Mouse (Mus musculus): ENCODE data around the gene Rnf149. TPM values are rescaled to one million over a fixed set of nuclear protein-coding genes. Genes with fewer than 3 reads are reported as not detected.

Gene Rnf149
- total and polyA plus RNA-seq, 3 experiments: 12.6 to 32.3 (median 21.5) TPM

DNA sequence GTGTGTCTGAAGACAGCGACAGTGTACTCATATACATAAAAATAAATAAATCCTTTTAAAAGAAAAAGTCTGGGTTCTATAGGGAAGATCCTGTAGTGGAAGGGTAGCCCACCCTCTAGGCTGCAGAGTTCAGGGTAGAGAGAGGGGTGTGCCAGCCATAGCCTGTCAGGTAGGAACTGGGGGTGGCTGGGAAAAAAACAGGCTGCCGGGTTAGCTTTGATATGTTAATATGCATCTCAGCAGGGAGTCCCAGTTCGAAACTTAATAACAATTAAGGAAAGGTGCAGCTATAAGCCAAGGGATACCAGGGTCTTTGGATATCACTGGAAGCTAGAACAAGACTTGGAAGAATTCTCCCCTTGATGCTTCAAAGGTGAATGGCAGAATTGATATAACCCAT lies 43.3 kb downstream of the Rnf149 start:
- H3K27ac ChIP-seq (ENCODE audit: insufficient read depth, low read depth): no peak overlapping the region
- peaks cover 0 to 19% of the 10 kb centered on the region in 2 experiments; a peak in 3 of 4 replicates for H3K4me1 ChIP-seq (ENCODE audit: control insufficient read depth in 1 of 2, insufficient read depth in 2 of 2)
- H3K36me3 ChIP-seq (replicated peaks in 1 of 2; ENCODE audit: control insufficient read depth in 1 of 2, insufficient read depth in 1 of 2, low read length in 1 of 2): peaks cover 9 to 17% of the 10 kb centered on the region in 2 experiments
- in situ Hi-C loops (cut with MboI; ENCODE audit: low pct_ligation_motif_present, low pct_unique_long_range_greater_than_20kb, low sequenced_read_pairs) (no loop called here), dilution Hi-C loops (cut with MboI; ENCODE audit: extremely low pct_ligation_motif_present, extremely low pct_unique_long_range_greater_than_20kb, low sequenced_read_pairs) (no loop called here)
- no peak overlapping the region for H3K4me3 ChIP-seq (replicated peaks in 1 of 3; ENCODE audit: low read depth in 2 of 3, low read length in 2 of 3, poor library complexity in 1 of 3)
- no peaks in the 10 kb centered on the region for H3K9me3 ChIP-seq (replicated peaks; ENCODE audit: low read length)
- H3K27me3 ChIP-seq (replicated peaks): peaks cover 8% of the 10 kb centered on the region
- H3K79me2 ChIP-seq (replicated peaks; ENCODE audit: control insufficient read depth, extremely low read depth, insufficient read depth, poor library complexity, severe bottlenecking): peaks cover 20% of the 10 kb centered on the region
- TF ChIP-seq EP300 (IDR thresholded peaks at IDR 0.05; ENCODE audit: low read length): no peak
- no peak for TF ChIP-seq TCF12 (IDR thresholded peaks at IDR 0.05; ENCODE audit: low read depth, low read length)
- no peak for TF ChIP-seq USF1 (IDR thresholded peaks at IDR 0.05; ENCODE audit: low read depth, low read length)
- no peak for TF ChIP-seq CTCF (conservative IDR thresholded peaks at IDR 0.05 in 1 of 2, IDR thresholded peaks at IDR 0.05 in 1 of 2; ENCODE audit: low read depth in 2 of 2, low read length in 2 of 2)
- TF ChIP-seq ETS1 (conservative IDR thresholded peaks at IDR 0.05; ENCODE audit: low read depth, low read length): no peak
- no peak for TF ChIP-seq CHD1 (IDR thresholded peaks at IDR 0.05; ENCODE audit: low read depth, low read length)
- no peak for TF ChIP-seq USF2 (conservative IDR thresholded peaks at IDR 0.05; ENCODE audit: low read depth, low read length)
- no peak for TF ChIP-seq ELF1 (IDR thresholded peaks at IDR 0.05; ENCODE audit: low read depth, low read length)
- TF ChIP-seq MXI1 (IDR thresholded peaks at IDR 0.05; ENCODE audit: low read depth, low read length): no peak
- TF ChIP-seq E2F4 (IDR thresholded peaks at IDR 0.05; ENCODE audit: insufficient replicate concordance, low read depth, low read length): no peak
- no peak for TF ChIP-seq ZKSCAN1 (IDR thresholded peaks at IDR 0.05; ENCODE audit: borderline replicate concordance, low read depth, low read length)
- TF ChIP-seq MAFK (IDR thresholded peaks at IDR 0.05; ENCODE audit: insufficient replicate concordance, low read length): no peak
- TF ChIP-seq HCFC1 (IDR thresholded peaks at IDR 0.05; ENCODE audit: low read depth, low read length): no peak
- no peak for TF ChIP-seq RCOR1 (conservative IDR thresholded peaks at IDR 0.05; ENCODE audit: low read depth, low read length)
- no peak for DNase-seq (ENCODE audit: extremely low read depth)
- no peak overlapping the region for H3K4me2 ChIP-seq (ENCODE audit: insufficient read depth, low read depth, poor library complexity, severe bottlenecking)
- no peak overlapping the region for H3K9ac ChIP-seq (ENCODE audit: insufficient read depth, low read depth)

DNA sequence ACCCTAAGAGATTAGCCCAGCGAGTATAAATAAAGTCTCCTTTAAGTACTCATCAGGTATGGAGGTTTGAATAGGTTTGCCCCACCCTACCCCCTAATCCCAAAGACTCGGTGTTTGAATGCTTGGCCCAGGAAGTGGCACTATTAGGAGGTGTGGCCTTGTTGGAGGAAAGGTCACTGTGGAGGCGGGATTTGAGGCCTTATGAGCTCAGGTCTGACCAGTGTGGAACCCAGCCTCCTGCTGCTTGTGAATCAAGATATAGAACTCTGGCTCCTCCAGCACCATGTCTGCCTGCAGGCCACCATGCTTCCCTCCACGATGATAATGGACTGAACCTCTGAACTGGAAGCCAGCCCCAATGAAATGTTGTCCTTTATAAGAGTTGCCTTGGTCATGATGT lies 46.2 kb downstream of the Rnf149 start:
- H3K79me2 ChIP-seq (replicated peaks; ENCODE audit: control insufficient read depth, extremely low read depth, insufficient read depth, poor library complexity, severe bottlenecking): peaks cover 1% of the 10 kb centered on the region; the same call in 1 of the 2 replicates
- in situ Hi-C loops (cut with MboI; ENCODE audit: low pct_ligation_motif_present, low pct_unique_long_range_greater_than_20kb, low sequenced_read_pairs): no loop called here
- no peak for DNase-seq (ENCODE audit: extremely low read depth)
- no peak overlapping the region for H3K4me2 ChIP-seq (ENCODE audit: insufficient read depth, low read depth, poor library complexity, severe bottlenecking)
- no peak overlapping the region for H3K4me3 ChIP-seq (replicated peaks in 1 of 3; ENCODE audit: low read depth in 2 of 3, low read length in 2 of 3, poor library complexity in 1 of 3)
- no peaks in the 10 kb centered on the region for H3K9me3 ChIP-seq (replicated peaks; ENCODE audit: low read length)
- H3K36me3 ChIP-seq (replicated peaks in 1 of 2; ENCODE audit: control insufficient read depth in 1 of 2, insufficient read depth in 1 of 2, low read length in 1 of 2): no peaks in the 10 kb centered on the region
- 0 out of 4 replicates have a peak, but pooled peaks cover 0 to 6% of the 10 kb centered on the region in 2 experiments for H3K4me1 ChIP-seq (ENCODE audit: control insufficient read depth in 1 of 2, insufficient read depth in 2 of 2)
- TF ChIP-seq POLR2AphosphoS2 (IDR thresholded peaks at IDR 0.05; ENCODE audit: low read depth, low read length): no peak
- no peak for TF ChIP-seq ZNF384 (IDR thresholded peaks at IDR 0.05; ENCODE audit: low read depth, low read length)
- no peak for TF ChIP-seq E2F4 (IDR thresholded peaks at IDR 0.05; ENCODE audit: insufficient replicate concordance, low read depth, low read length)
- no peak for TF ChIP-seq TCF12 (IDR thresholded peaks at IDR 0.05; ENCODE audit: low read depth, low read length)
- no peak for TF ChIP-seq PAX5 (IDR thresholded peaks at IDR 0.05; ENCODE audit: low read length)
- TF ChIP-seq ZC3H11A (IDR thresholded peaks at IDR 0.05; ENCODE audit: low read depth, low read length): no peak
- no peak for TF ChIP-seq JUND (conservative IDR thresholded peaks at IDR 0.05; ENCODE audit: low read depth, low read length)
- TF ChIP-seq POLR2A (IDR thresholded peaks at IDR 0.05; ENCODE audit: low read depth, low read length): no peak
- TF ChIP-seq SMC3 (IDR thresholded peaks at IDR 0.05; ENCODE audit: low read depth, low read length): no peak
- TF ChIP-seq MAZ (IDR thresholded peaks at IDR 0.05; ENCODE audit: low read depth, low read length): no peak
- TF ChIP-seq CHD2 (IDR thresholded peaks at IDR 0.05; ENCODE audit: low read length): no peak
- TF ChIP-seq ZKSCAN1 (IDR thresholded peaks at IDR 0.05; ENCODE audit: borderline replicate concordance, low read depth, low read length): no peak
- TF ChIP-seq EP300 (IDR thresholded peaks at IDR 0.05; ENCODE audit: low read length): no peak
- no peak for TF ChIP-seq IRF4 (IDR thresholded peaks at IDR 0.05; ENCODE audit: low read depth, low read length)
- TF ChIP-seq MEF2A (IDR thresholded peaks at IDR 0.05; ENCODE audit: borderline replicate concordance, low read depth, low read length): no peak
- no peak for TF ChIP-seq JUN (IDR thresholded peaks at IDR 0.05; ENCODE audit: insufficient read depth, low read depth, low read length)
- TF ChIP-seq RCOR1 (conservative IDR thresholded peaks at IDR 0.05; ENCODE audit: low read depth, low read length): no peak
- TF ChIP-seq CTCF (conservative IDR thresholded peaks at IDR 0.05 in 1 of 2, IDR thresholded peaks at IDR 0.05 in 1 of 2; ENCODE audit: low read depth in 2 of 2, low read length in 2 of 2): no peak
- no peak for TF ChIP-seq CHD1 (IDR thresholded peaks at IDR 0.05; ENCODE audit: low read depth, low read length)
- H3K27me3 ChIP-seq (replicated peaks): peaks cover 8% of the 10 kb centered on the region
- no peak overlapping the region for H3K9ac ChIP-seq (ENCODE audit: insufficient read depth, low read depth)
- dilution Hi-C loops (cut with MboI; ENCODE audit: extremely low pct_ligation_motif_present, extremely low pct_unique_long_range_greater_than_20kb, low sequenced_read_pairs): no loop called here
- no peak overlapping the region for H3K27ac ChIP-seq (ENCODE audit: insufficient read depth, low read depth)
